Mouse (Mus musculus): ENCODE measurements around the gene Cd3g. TPM values are rescaled to one million over a fixed set of nuclear protein-coding genes. Genes with fewer than 3 reads are reported as not detected.

Gene Cd3g
- polyA plus RNA-seq, 1 experiment: not detected

DNA sequence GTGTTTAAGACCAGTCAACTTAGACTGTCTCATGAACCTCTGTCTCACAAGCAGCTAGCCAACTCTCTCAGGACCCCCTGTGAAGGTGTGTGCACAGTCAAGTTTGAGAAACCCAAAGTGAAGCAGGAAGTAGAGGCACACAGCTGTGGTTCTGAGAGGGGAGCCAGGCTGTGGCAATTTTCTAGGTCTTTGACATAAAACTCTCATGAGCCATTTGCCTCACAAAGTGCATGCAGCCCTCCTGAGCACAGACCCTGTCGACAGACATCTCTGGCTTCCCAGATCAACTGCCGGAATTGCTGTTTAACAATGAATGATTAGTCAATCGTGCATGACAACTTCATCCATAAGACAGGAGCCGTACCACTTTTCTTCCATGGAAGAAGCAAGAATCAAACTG is 28.1 kb upstream of the Cd3g start:
- Histone ChIP-seq H3K79me2 (ENCODE audit: control insufficient read depth, insufficient read depth) (no peaks in the 10 kb centered on the region), H3K79me3 (ENCODE audit: low read depth) (no peaks in the 10 kb centered on the region), H3ac (ENCODE audit: control insufficient read depth, insufficient read length, low read depth) (no peak overlapping the region), H3K4me3 (ENCODE audit: insufficient read depth, poor library complexity, severe bottlenecking) (no peak overlapping the region), H3K36me3 (ENCODE audit: control insufficient read depth, insufficient read depth) (no peaks in the 10 kb centered on the region), H3K27me3 (ENCODE audit: control insufficient read depth, insufficient read depth, insufficient read length) (peaks cover 38% of the 10 kb centered on the region)
- no peak for TF ChIP-seq MAX (IDR thresholded peaks at IDR 0.05)
- TF ChIP-seq FOSL1 (IDR thresholded peaks at IDR 0.05; ENCODE audit: insufficient read depth, low read length, poor library complexity, severe bottlenecking): no peak
- TF ChIP-seq CTCF (IDR thresholded peaks at IDR 0.05; ENCODE audit: control insufficient read depth, insufficient read depth, insufficient read length): no peak
- no peak for TF ChIP-seq MYOD1 (IDR thresholded peaks at IDR 0.05; ENCODE audit: control insufficient read depth, insufficient read length, low read depth)
- no peak for TF ChIP-seq USF1 (IDR thresholded peaks at IDR 0.05; ENCODE audit: low read depth)
- TF ChIP-seq MYOG (IDR thresholded peaks at IDR 0.05; ENCODE audit: control insufficient read depth, extremely low read depth, insufficient read length): no peak
- TF ChIP-seq CEBPB (IDR thresholded peaks at IDR 0.05; ENCODE audit: low read depth): no peak

- no peaks in the 10 kb centered on the region for H3K79me2 ChIP-seq (ENCODE audit: control insufficient read depth, insufficient read depth)
- no peak overlapping the region for H3K4me3 ChIP-seq (ENCODE audit: insufficient read depth, poor library complexity, severe bottlenecking)
- no peak overlapping the region for H3ac ChIP-seq (ENCODE audit: control insufficient read depth, insufficient read length, low read depth)
- TF ChIP-seq USF1 (IDR thresholded peaks at IDR 0.05; ENCODE audit: low read depth) (no peak), MYOD1 (IDR thresholded peaks at IDR 0.05; ENCODE audit: control insufficient read depth, insufficient read length, low read depth) (no peak), MYOG (IDR thresholded peaks at IDR 0.05; ENCODE audit: control insufficient read depth, extremely low read depth, insufficient read length) (no peak), CEBPB (IDR thresholded peaks at IDR 0.05; ENCODE audit: low read depth) (no peak), FOSL1 (IDR thresholded peaks at IDR 0.05; ENCODE audit: insufficient read depth, low read length, poor library complexity, severe bottlenecking) (no peak), MAX (IDR thresholded peaks at IDR 0.05) (no peak), CTCF (IDR thresholded peaks at IDR 0.05; ENCODE audit: control insufficient read depth, insufficient read depth, insufficient read length) (no peak)
- no peaks in the 10 kb centered on the region for H3K79me3 ChIP-seq (ENCODE audit: low read depth)
- peaks cover 38% of the 10 kb centered on the region for H3K27me3 ChIP-seq (ENCODE audit: control insufficient read depth, insufficient read depth, insufficient read length)
- H3K36me3 ChIP-seq (ENCODE audit: control insufficient read depth, insufficient read depth): no peaks in the 10 kb centered on the region
Measured at GRCm38 (mm10) chr9:45007404-45007803, 27.2 kb upstream of the Cd3g start.

DNA sequence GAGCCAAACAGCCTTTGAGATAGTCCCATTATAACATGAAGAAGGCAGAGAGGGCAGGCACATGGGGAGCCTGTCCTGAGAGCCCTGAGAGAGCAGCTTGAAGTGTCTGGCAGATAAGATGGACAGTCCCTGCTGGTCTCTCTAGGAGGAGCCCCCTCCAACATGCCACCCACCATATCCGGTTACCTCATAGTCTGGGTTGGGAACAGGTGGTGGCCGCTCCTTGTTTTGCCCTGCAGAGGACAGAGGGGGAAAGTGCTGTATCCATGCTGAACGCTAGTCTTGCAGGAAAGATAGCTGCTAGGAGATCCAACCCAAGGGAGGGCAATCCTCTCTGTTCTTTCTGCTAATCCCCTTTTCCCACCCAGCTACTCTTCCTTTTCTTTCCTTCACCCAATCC is 20.0 kb upstream of the Cd3g start:
- no peak for TF ChIP-seq MYOD1 (IDR thresholded peaks at IDR 0.05; ENCODE audit: control insufficient read depth, insufficient read length, low read depth)
- no peak for TF ChIP-seq USF1 (IDR thresholded peaks at IDR 0.05; ENCODE audit: low read depth)
- TF ChIP-seq CEBPB (IDR thresholded peaks at IDR 0.05; ENCODE audit: low read depth): no peak
- no peak for TF ChIP-seq FOSL1 (IDR thresholded peaks at IDR 0.05; ENCODE audit: insufficient read depth, low read length, poor library complexity, severe bottlenecking)
- TF ChIP-seq MYOG (IDR thresholded peaks at IDR 0.05; ENCODE audit: control insufficient read depth, extremely low read depth, insufficient read length): no peak
- TF ChIP-seq MAX (IDR thresholded peaks at IDR 0.05): no peak
- TF ChIP-seq CTCF (IDR thresholded peaks at IDR 0.05; ENCODE audit: control insufficient read depth, insufficient read depth, insufficient read length): no peak
- Histone ChIP-seq H3K36me3 (ENCODE audit: control insufficient read depth, insufficient read depth) (no peaks in the 10 kb centered on the region), H3K79me3 (ENCODE audit: low read depth) (no peaks in the 10 kb centered on the region), H3ac (ENCODE audit: control insufficient read depth, insufficient read length, low read depth) (no peak overlapping the region), H3K79me2 (ENCODE audit: control insufficient read depth, insufficient read depth) (no peaks in the 10 kb centered on the region), H3K4me3 (ENCODE audit: insufficient read depth, poor library complexity, severe bottlenecking) (no peak overlapping the region), H3K27me3 (ENCODE audit: control insufficient read depth, insufficient read depth, insufficient read length) (peaks cover 1% of the 10 kb centered on the region)

DNA sequence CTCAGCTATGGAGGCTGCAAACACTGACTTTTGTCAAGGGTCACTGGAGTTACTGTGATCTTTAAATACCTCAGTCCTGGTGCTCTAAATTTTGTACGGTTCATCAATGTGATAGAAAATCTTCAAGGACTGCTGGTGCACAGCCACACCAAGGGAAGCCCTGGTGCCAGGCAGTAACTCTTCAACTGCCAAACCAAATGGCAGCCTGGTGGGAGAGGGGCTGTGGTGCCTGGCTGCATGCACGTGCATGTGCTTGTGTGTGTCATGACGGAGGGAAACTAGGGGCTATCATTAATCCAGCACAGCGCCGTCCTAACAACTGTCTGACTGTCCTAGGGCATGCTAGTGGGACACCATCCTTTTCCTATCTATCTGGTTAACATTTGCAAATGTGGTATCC is 19.5 kb upstream of the Cd3g start:
- Histone ChIP-seq H3K4me3 (ENCODE audit: insufficient read depth, poor library complexity, severe bottlenecking) (no peak overlapping the region), H3K79me3 (ENCODE audit: low read depth) (no peaks in the 10 kb centered on the region), H3K27me3 (ENCODE audit: control insufficient read depth, insufficient read depth, insufficient read length) (no peaks in the 10 kb centered on the region), H3K36me3 (ENCODE audit: control insufficient read depth, insufficient read depth) (no peaks in the 10 kb centered on the region), H3ac (ENCODE audit: control insufficient read depth, insufficient read length, low read depth) (no peak overlapping the region), H3K79me2 (ENCODE audit: control insufficient read depth, insufficient read depth) (no peaks in the 10 kb centered on the region)
- TF ChIP-seq CTCF (IDR thresholded peaks at IDR 0.05; ENCODE audit: control insufficient read depth, insufficient read depth, insufficient read length) (no peak), CEBPB (IDR thresholded peaks at IDR 0.05; ENCODE audit: low read depth) (no peak), MAX (IDR thresholded peaks at IDR 0.05) (no peak), MYOD1 (IDR thresholded peaks at IDR 0.05; ENCODE audit: control insufficient read depth, insufficient read length, low read depth) (no peak), USF1 (IDR thresholded peaks at IDR 0.05; ENCODE audit: low read depth) (no peak), MYOG (IDR thresholded peaks at IDR 0.05; ENCODE audit: control insufficient read depth, extremely low read depth, insufficient read length) (no peak), FOSL1 (IDR thresholded peaks at IDR 0.05; ENCODE audit: insufficient read depth, low read length, poor library complexity, severe bottlenecking) (no peak)

DNA sequence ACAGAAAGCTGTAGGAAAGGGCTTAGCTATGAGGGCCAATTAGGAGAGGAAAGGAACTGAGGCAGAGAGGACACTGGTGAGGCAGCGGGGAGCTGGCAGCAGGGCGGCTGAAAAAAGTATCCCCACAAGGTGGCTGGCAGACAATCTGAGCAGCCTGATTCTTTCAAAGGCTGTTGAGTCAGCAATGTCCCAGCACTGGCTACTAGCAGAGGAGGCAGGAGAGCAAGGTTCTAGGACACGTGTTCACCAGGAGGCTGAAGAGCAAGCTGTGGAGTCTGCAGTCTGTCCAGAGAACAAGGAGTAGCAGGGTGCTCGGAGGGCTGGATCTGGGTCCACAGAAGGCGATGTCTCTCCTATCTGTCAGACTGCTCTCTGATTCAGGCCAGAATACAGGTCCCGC is 18.9 kb upstream of the Cd3g start:
- Histone ChIP-seq H3K36me3 (ENCODE audit: control insufficient read depth, insufficient read depth) (no peaks in the 10 kb centered on the region), H3K27me3 (ENCODE audit: control insufficient read depth, insufficient read depth, insufficient read length) (no peaks in the 10 kb centered on the region), H3K79me3 (ENCODE audit: low read depth) (no peaks in the 10 kb centered on the region), H3ac (ENCODE audit: control insufficient read depth, insufficient read length, low read depth) (no peak overlapping the region), H3K4me3 (ENCODE audit: insufficient read depth, poor library complexity, severe bottlenecking) (no peak overlapping the region), H3K79me2 (ENCODE audit: control insufficient read depth, insufficient read depth) (no peaks in the 10 kb centered on the region)
- TF ChIP-seq CEBPB (IDR thresholded peaks at IDR 0.05; ENCODE audit: low read depth) (no peak), MAX (IDR thresholded peaks at IDR 0.05) (no peak), MYOG (IDR thresholded peaks at IDR 0.05; ENCODE audit: control insufficient read depth, extremely low read depth, insufficient read length) (no peak), FOSL1 (IDR thresholded peaks at IDR 0.05; ENCODE audit: insufficient read depth, low read length, poor library complexity, severe bottlenecking) (no peak), CTCF (IDR thresholded peaks at IDR 0.05; ENCODE audit: control insufficient read depth, insufficient read depth, insufficient read length) (no peak), MYOD1 (IDR thresholded peaks at IDR 0.05; ENCODE audit: control insufficient read depth, insufficient read length, low read depth) (no peak), USF1 (IDR thresholded peaks at IDR 0.05; ENCODE audit: low read depth) (no peak)

DNA sequence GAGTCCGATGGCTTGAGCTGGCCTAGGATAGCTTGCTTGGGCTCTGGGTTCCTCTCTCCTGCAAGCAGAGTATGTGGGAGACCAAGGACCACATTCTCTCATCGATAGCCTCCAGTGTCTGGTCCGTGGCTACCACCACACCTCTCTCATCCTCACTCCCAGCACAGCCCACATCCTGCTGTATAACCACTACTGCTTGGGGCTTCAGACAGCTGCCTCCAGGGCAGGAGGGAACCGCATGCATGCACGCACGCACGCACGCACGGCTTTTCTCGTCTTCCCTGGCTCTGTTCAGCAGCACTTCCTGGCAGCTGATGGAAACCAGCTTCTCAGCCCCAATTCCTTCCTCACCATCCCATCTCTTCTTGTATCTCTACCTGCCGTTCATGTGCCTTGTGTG is 17.9 kb upstream of the Cd3g start:
- TF ChIP-seq FOSL1 (IDR thresholded peaks at IDR 0.05; ENCODE audit: insufficient read depth, low read length, poor library complexity, severe bottlenecking) (no peak), MAX (IDR thresholded peaks at IDR 0.05) (no peak), CEBPB (IDR thresholded peaks at IDR 0.05; ENCODE audit: low read depth) (no peak), USF1 (IDR thresholded peaks at IDR 0.05; ENCODE audit: low read depth) (no peak), CTCF (IDR thresholded peaks at IDR 0.05; ENCODE audit: control insufficient read depth, insufficient read depth, insufficient read length) (no peak), MYOD1 (IDR thresholded peaks at IDR 0.05; ENCODE audit: control insufficient read depth, insufficient read length, low read depth) (no peak), MYOG (IDR thresholded peaks at IDR 0.05; ENCODE audit: control insufficient read depth, extremely low read depth, insufficient read length) (no peak)
- H3ac ChIP-seq (ENCODE audit: control insufficient read depth, insufficient read length, low read depth): no peak overlapping the region
- H3K27me3 ChIP-seq (ENCODE audit: control insufficient read depth, insufficient read depth, insufficient read length): no peaks in the 10 kb centered on the region
- no peaks in the 10 kb centered on the region for H3K36me3 ChIP-seq (ENCODE audit: control insufficient read depth, insufficient read depth)
- no peaks in the 10 kb centered on the region for H3K79me2 ChIP-seq (ENCODE audit: control insufficient read depth, insufficient read depth)
- no peak overlapping the region for H3K4me3 ChIP-seq (ENCODE audit: insufficient read depth, poor library complexity, severe bottlenecking)
- no peaks in the 10 kb centered on the region for H3K79me3 ChIP-seq (ENCODE audit: low read depth)

Measured in C2C12 (cell line).